Mouse (Mus musculus): Measurements from ENCODE around the gene Mpc2. TPM values are rescaled to one million over a fixed set of nuclear protein-coding genes. Genes with fewer than 3 reads are reported as not detected.

Gene Mpc2
- polyA plus RNA-seq, 1 experiment from 2014 or later: 169 TPM

Other genes starting within 250 kb of the Mpc2 start
- gene Tiprl, start 223.6 kb upstream of the Mpc2 start, polyA plus RNA-seq (2014; fragmentation: Nextera tagmentation; extraction: Ambion mirVana): 90.6 and 100 TPM in 2 replicates
- 1.2 and 1.5 TPM in 2 replicates for gene Gpr161, start 164.8 kb upstream of the Mpc2 start, polyA plus RNA-seq (2014; fragmentation: Nextera tagmentation; extraction: Ambion mirVana)
- gene Dcaf6, start 162 bp upstream of the Mpc2 start, polyA plus RNA-seq (2014; fragmentation: Nextera tagmentation; extraction: Ambion mirVana): 18.8 and 20.9 TPM in 2 replicates
- gene Adcy10, start 24.5 kb downstream of the Mpc2 start, polyA plus RNA-seq (2014; fragmentation: Nextera tagmentation; extraction: Ambion mirVana): not detected in 2 replicates
- gene Mpzl1, start 173.9 kb downstream of the Mpc2 start, polyA plus RNA-seq (2014; fragmentation: Nextera tagmentation; extraction: Ambion mirVana): 157 and 170 TPM in 2 replicates
- gene Rcsd1, start 249.1 kb downstream of the Mpc2 start, polyA plus RNA-seq (2014; fragmentation: Nextera tagmentation; extraction: Ambion mirVana): 11.1 and 14.9 TPM in 2 replicates

All from embryonic facial prominence, embryonic 14.5 days (tissue).